Mouse (Mus musculus): ENCODE measurements around the gene Pim3.

Pim3 gene

DNA sequence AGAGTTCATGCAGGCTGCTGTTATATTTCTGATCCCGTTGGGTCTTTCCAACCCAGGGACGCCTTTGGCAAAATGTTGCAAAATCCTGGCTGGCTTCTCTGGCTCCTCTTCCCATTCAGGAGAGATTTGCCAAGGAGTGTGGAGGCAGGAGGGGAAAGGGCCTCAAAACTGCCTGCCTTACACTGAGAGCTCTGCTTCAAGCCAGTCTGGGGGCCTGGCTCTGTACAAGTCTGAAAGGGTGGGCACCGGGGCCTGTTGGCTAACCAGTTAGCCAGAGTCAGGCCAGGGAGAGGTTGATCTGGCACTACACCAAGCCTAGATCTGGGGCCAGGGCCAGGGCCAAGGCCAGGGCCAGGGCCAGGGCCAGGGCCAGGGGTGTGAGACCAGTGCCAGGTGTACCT lies 3.8 kb upstream of the Pim3 start:
- no peak for DNase-seq (ENCODE audit: low read depth, low spot score)

DNA sequence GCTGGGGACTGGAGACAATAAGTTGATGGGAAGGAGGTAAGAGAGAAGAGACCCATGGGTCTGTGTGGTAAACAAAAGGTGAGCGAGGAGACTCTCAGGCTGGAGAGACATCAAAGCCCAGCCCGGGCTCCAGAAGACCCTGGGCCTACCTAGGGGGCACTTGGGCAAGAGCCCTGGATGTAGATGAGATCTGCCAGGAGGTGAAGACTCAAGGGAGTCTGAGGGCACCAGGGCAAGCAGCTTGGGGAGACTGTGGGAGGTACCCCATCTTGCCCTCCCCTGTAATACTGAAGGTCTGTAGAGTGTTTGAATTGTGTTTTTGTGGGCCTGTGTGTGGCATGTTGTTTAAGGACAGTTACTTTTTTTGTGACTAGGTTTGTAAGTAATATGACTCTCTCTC lies 3.3 kb upstream of the Pim3 start:
- DNase-seq (ENCODE audit: low read depth, low spot score) = no peak

DNA sequence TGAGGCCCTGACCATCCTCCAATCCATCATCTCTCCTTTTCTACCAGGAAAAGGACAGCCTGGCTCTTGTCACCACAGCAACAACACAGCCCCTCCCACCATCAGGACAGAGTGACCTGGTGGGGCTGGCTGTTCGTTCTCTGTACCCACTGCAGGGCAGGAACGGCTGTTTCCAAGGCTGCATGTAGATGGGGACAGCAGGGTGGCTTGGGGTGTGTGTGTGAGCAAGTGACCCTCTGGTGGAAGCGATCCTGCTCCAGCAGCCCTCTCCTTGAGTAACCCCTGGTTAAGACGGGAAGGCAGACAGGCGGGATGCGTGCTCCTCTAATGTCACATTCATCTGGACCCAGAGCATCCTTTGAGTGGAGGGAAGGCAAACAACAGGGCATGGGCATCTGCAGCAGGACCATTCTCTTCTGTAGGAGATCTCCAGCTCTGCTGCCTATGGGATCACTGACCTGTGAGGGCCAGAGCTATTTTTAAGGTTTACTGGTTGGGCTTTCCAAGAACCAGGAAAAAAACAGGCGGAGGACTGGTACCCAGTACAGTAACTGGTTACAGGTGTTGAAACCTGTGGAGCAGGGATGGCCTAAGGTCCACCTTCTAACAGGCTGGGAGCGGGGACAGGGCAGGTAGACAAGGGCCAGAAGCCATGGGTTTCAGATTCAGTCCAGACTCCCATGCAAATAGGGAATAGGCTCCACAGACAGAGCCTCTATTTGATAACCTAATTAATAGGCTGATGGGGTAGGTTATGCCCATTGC lies 2.6 kb upstream of the Pim3 start:
- DNase-seq (ENCODE audit: low read depth, low spot score) = no peak

DNA sequence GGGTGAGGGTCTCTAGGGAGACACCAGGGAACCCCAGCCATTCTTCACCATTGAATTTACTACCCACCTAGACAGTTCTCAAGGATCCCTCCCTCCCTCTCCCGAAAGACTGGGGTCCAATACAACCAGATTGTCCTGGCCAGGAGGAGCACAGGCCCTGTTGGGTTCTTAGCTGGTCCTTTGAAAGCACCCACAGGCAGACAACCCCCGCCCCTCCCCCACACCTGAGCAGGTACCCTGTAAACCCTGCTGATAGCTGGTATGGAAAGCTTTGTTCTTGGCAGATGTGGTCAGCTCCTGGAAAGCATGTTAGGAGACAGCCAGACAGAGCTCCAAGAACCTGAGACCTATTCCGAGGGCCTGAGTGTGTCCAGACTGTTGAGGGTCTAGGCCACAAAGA lies 1.2 kb upstream of the Pim3 start:
- no peak for DNase-seq (ENCODE audit: low read depth, low spot score)

DNA sequence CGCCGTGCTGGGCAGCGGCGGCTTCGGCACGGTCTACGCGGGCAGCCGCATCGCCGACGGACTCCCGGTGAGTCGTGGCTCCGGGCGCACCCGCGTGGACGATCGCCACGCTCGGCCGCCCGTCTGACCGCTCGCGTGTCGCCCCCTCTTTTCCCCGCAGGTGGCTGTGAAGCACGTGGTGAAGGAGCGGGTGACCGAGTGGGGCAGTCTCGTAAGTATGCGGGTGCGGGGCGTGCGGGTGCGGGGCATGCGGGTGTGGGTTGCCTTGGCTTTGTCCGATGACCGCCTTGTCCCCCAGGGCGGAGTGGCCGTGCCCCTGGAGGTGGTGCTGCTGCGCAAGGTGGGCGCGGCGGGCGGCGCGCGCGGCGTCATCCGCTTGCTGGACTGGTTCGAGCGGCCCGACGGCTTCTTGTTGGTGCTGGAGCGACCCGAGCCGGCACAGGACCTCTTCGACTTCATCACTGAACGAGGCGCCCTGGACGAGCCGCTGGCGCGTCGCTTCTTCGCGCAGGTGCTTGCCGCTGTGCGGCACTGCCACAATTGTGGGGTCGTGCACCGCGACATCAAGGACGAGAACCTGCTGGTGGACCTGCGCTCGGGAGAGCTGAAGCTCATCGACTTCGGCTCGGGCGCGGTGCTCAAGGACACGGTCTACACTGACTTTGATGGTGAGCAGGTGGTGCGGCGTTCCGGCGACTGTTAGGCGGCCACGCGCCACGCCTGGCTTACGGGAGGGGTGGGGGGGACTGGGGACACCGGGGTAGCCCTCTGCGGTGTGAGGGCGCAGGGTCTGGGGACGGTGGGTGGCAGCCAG lies 1.1 kb downstream of the Pim3 start:
- no peak for DNase-seq (ENCODE audit: low read depth, low spot score)

DNA sequence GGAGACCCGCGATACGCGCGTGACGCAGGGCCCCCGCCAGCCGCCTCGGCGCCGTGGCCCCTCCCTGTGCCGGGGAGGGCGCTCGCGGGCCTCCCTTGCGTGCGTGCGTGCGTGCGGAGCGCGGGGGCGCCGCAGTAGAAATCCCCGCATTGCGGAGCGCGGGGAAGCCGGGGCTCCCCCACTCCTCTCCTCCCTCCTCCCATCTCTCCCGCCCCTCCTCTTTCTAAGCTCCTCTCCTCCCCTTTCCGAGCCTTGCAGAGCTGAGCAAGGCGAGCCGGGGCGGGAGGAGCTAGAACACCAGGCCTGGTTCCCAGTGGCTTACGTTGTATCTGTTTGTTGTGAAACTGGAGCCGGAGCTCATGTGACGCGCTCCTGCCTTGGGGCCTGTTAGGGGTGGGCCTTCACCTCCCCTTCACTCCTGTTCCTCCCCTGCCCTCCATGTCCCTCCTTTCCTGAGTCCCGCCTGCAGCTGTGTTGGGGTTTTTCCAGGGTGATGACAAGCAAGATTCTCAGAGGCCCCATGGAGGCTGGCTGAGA lies 1.8 kb downstream of the Pim3 start:
- DNase-seq (ENCODE audit: low read depth, low spot score) = no peak

DNA sequence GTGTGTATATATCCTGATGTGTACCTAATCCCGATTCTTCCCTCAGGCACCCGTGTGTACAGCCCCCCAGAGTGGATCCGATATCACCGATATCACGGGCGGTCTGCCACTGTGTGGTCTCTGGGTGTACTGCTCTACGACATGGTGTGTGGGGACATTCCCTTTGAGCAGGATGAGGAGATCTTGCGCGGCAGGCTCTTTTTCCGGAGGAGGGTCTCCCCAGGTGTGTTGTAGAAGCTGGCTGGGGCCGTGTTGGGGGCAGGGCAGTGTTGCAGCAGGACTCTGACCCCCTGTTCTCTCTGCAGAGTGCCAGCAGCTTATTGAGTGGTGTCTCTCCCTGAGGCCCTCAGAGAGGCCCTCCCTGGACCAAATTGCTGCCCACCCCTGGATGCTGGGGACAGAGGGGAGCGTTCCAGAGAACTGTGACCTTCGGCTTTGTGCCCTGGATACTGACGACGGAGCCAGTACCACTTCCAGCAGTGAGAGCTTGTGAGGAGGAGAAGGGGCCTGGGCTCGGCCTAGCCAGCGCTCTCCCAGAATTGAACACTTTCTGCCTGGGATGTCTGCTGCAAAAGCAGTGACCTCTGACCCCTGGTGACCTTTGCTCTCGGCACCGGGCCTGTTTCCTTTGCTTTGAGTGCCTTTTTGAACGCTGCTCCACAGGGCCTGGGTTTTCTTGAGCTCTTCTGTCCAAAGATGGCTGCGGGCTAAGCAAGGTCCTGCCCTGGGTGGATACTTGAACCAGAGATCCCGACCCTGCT lies 2.5 kb downstream of the Pim3 start:
- no peak for DNase-seq (ENCODE audit: low read depth, low spot score)

DNA sequence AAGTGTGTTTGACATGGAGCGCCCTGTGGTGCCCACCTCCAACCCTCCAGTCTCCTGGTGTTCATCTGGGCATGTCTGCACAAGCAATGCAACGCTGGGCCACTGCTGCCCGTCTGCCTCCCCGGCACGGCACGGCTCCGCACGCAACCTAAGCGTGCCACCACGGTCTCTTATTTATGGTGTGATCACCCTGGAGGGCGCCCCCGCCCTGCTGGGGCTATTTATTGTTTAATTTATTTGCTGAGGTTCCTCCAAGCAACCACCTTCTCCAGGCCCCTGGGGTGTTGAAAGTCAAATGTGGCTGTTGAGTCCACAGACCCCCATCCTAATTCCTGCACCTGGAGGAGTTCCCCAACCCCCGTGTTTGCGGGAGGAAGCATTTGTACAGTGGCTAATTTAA lies 3.1 kb downstream of the Pim3 start:
- DNase-seq (ENCODE audit: low read depth, low spot score) = no peak

DNA sequence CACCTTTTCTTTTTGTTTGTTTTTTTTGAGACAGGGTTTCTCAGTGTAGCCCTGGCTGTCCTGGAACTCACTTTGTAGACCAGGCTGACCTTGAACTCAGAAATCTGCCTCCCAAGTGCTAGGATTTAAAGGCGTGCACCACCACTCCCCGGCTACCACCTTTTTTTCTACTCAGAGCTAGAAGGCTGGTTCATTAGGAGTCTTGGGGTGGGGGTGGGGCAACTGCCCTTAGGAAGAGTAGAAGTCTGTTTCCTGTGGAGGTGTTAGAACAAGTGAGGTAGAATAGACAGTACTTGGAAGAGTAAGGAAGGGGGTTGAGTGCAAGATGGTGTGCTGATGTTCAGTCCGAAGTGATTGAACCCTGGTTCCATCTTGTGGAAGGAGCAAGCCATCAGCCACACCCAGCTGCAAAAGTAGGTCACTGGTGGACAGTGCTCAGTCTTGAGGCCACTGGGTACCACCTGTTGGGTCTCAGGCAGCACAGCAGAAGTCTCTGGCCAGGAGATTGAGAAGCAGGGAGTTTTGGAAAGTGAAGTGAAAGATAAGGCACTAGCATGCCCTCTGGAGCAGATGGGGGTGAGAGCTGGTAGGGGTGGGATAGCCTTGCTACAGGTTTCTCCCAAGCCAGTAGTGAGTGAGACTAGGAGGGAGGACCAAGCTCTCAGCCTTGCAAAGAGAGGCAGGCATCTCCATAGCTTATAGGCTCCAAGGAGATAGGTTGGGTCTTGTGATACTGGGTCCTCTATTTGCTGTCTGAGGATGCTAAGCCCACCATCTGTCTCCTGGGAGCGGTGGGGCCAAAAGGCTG lies 4.1 kb downstream of the Pim3 start:
- no peak for DNase-seq (ENCODE audit: low read depth, low spot score)

DNA sequence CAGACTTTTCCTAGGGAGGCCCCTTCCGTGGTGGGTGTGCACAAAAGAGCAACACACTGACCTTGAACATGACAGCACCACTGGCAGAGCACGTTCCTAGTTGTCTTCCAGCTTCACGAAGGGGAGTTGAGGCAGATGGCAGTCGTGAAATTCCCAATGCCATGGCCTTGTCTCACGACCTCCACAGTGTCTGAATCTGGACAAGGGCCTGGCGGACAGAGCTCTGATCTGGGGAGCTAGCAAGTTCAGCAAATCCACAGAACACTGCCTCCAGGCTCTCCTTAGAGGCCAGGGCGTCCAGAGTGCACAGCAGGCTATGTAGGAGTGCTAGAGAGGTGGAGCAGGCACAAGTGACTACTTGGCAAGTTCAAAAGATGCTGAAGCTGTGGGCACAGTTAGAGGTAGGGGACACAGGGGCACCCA lies 5.0 kb downstream of the Pim3 start:
- no peak for DNase-seq (ENCODE audit: low read depth, low spot score)

DNA sequence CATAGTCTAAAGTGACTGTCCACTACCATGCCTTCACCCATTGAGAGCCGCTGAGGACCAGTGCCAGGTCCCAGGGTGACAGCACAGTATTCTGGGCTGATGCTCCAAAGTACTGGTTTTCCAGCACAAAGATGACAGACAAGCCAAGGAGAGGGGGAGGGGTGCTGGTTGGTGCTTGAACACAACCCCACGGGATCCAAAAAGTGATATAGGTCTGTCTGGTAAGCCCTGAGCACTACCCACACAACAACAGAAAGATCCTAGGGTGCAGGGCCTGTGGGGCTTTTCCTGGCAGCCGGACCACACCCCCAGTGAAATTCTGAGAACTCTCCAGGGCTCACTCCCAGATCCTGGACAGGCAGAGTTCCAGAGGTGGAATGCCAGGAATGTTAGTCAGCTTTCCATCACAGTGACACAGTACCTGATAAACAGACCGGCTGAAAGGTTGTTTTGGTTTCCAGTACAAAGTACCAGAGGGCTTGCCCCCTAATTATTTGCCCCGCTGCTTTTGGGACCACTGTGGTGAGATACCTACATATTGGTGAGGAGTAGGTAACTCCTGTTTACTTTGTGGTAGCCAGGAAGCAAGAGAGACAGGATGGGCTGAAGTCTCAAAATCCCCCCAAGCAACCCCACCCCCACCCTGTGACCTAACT lies 5.5 kb downstream of the Pim3 start:
- no peak for DNase-seq (ENCODE audit: low read depth, low spot score)

DNA sequence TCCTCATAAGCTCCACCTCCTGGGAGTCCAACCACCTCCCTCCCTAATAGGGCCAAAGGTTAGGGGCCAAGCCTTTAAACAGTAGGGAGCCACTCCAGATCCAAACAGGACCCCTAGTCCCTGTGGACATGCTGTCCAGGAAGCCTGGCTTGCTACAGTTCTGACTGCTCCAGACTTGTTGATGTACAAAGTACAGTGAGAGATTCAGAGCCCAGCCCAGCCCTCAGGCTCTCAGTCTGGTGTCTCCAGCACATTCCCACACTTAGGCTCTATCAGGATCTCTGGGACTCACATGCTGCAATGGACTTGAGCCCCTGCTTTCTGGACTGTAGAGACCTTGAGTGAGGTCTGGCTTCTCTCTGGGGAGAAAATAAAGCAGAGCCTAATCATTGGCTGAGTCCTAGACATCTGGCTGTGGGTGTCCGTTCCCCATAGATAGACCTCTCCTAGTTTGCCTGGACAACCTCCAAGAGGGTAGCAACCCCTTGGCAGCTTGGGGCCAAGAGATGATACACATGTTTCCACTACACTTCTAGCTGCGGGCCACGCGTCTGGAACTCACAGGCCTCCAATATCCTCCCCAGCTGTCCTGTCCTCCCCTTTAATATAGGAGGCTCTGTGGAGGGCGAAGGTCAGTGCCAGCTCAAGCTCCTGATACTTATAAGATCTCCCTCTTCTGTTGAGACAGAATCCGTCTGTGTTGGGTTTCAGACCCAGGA lies 6.2 kb downstream of the Pim3 start:
- DNase-seq (ENCODE audit: low read depth, low spot score) = no peak

DNA sequence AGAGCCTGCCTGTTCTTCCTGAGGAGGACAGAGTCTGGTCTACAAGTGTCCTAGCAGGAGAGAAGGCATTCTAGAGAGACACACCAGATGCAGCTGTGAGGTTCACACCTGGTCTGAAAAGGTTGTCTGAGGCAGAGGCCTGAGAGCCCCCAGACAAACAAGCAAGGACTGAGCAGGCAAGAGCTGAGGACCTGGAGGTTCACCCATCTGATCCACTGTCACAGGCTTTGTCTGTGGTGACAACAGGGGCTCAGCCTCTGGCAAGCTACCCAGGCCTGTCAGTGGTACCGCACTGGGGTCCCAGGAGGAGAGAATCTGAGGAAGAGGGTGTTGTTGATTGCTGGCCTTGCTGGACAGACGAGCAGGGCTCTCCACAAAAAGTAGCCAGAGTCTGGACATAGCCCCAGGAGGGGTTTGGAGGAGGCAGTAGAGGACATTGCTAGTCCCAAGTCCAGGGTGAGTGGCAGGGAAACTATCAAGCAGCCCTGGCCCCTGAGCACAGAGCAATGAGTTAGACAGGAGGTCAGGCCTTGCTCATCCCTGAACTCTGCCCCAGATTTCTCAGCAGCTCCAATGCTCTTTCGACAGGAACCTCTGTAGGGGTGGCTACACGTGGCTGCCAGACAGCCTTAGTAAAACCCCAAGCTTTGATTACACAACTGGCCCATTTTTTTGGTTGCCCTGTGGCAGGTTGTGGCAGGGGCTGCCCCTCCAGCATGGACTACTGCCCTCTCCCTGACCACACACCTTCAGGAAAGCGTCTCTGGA lies 8.6 kb downstream of the Pim3 start:
- DNase-seq (ENCODE audit: low read depth, low spot score) = no peak

DNA sequence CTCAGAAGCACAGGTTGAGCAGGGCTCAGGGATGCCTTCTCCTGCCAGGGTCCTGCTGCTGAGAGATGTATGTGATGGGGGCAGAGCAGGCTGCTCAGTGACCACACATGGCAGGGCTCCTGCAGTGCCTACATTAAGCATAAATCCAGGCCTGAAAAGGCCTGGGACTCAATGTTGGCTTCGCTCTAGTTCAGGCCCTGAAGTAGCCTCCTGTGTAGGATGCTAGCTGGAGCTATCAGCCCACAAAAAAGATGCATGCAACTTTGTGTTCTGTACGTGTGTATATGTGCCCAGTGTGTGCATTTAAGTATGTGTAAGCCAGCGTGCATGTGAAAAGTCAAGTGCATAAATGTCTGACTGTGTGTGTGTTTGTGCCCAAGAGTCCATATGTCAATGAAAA lies 12.1 kb downstream of the Pim3 start:
- no peak for DNase-seq (ENCODE audit: low read depth, low spot score)

DNA sequence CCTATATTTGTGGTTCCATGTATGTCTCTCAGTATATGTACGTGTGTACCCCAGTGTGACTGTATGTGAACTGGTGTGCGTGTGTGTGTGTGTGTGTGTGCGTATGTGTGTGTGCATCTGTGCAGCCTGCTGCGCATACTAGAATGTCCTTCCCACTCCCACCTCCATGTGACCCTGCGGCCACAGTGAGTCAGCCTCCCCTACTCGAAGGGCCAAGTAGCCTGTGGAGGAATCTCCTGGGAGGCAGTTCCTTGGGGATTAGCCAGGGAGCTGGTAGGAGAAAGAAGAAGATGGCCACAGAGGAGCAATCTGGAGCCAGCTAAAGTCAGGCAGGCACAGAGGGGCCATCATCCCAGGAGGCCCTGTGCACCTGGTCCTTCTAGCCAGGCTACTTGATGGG lies 12.5 kb downstream of the Pim3 start:
- DNase-seq (ENCODE audit: low read depth, low spot score) = no peak

DNA sequence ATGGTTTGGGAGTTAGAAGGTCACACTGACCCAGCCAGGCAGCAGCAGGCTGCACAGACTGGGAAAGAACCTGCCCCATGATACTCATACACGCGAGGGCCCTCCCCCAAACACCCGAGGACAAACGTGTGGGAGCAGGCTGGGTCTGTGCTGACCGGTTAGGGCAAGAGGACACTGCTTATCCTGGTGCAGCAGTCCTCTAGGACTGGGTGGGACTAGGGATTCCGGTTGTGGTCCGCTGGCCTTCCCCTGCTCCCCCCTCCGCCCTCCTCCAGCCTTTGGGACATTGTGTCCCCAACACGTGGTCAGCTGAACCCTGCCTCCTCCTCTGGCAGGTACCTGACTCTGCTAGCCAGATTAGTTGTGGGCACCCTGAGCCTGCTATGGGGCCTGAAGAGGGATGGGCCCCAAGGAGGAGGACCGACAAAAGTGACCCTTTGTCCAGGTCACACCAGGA lies 13.7 kb downstream of the Pim3 start:
- DNase-seq (ENCODE audit: low read depth, low spot score) = no peak

DNA sequence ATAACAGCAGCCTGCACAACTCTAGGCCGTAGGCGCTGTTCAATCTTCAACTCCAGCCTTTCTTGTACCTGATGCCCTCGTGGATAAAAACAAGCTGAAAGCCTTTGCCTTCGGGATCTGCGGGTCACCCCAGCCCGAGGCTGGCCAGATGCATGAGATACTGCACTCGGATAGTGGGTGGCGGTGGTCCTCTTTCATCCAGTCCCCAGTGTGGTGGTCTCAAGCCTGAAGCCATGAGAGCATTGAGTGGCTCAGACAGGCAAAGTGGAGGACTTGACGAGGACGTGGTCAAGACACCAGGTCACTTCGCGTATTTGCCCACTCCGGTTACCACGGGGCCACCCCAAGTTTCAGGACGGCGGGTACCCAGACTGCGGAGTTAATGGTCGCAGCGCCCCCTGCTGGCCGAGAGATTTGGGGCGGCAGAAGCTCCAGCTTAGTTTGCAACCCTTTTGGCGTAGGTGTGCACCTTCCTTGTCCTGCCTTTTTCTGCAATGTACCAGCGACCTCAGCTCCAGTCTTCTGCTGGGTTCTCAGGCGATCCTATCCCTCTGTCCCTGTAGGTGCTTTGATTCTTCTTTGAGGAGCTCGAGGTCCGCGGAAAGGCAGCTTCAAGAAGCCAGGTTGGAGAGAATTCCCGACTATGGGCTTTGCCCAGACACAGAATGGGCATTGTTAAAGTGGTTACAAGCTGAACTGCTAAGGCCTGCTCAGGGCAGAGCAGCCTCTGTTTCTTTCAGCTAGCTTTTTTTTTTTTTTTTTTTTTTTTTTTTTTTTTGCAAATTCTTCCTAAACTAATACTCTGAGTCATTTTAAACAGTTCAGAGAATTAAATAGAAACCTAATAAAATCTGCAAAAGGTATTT lies 14.4 kb downstream of the Pim3 start:
- DNase-seq (ENCODE audit: low read depth, low spot score) = no peak

DNA sequence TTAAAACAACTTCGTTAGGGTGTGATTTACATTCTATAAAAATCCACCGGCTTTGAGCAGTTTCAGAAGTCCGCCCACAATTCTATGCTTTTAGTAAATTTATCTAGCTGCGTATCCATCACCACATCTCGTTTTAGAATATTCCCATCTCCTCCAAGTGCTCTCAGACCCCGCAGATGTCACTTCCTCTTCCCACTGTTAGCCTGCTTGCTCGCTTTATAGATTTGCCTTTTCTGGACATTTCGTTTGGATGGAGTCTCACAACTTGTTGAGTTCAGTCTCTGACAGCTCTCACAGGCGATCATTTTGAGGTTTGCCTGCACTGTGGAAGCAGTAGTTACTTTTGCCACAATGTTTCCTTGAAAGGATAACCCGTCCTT lies 15.0 kb downstream of the Pim3 start:
- no peak for DNase-seq (ENCODE audit: low read depth, low spot score)

All from c-Kit-negative CD71-positive TER-119-positive erythroid progenitor cells, embryonic 14.5 days (primary cell).